Mouse (Mus musculus) ES-Bruce4 (cell line): ENCODE measurements at regions not wholly inside any gene's neighbourhood (a gene's known extent, or its start where the extent isn't known, plus 50 kb on each side); places are given as distances from the start of the nearest gene placed in this dataset.

Source experiments
- CTCF ChIP-seq: IDR thresholded peaks from one replicate; pipeline ENCODE4 v1.8.1; 2011; ENCODE audit warnings: low read depth, low read length
- EP300 ChIP-seq: IDR thresholded peaks from 2 replicates; pipeline ENCODE4 v1.6.1; 2011; ENCODE audit warnings: low read depth, low read length; ENCODE audit not compliant: insufficient read depth
- POLR2A ChIP-seq: IDR thresholded peaks from one replicate; pipeline ENCODE4 v1.8.1; 2011; ENCODE audit warnings: low read length; ENCODE audit not compliant: insufficient read depth

DNA sequence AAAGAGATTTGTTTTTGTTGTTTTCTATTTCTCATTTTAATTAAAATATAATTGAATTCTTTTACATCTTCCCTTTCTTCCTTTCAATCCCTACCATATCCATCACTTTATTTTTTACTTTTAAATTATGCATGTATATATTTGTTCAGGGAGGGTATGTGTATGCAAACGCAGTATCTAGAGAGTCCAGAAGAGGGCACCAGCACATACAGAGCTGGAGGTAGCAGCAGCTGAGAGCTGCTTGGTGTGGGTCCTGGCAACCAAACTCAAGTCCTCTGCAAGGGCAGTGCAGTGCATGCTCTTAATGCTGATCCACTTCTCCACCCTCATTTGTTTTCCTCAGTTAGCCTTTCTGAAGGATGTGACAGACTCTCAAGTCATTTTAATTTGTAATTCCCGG lies 568.7 kb downstream of the Zfp619 start:
- peak; percentile 55 for TF ChIP-seq CTCF
- TF ChIP-seq POLR2A = no peak
- TF ChIP-seq EP300 = no peak
